Mouse (Mus musculus): ENCODE measurements around the gene Relb. TPM values are rescaled to one million over a fixed set of nuclear protein-coding genes. Genes with fewer than 3 reads are reported as not detected.

Relb gene
- total and polyA plus RNA-seq, 3 experiments: 1.2 to 2.0 (median 1.5) TPM

DNA sequence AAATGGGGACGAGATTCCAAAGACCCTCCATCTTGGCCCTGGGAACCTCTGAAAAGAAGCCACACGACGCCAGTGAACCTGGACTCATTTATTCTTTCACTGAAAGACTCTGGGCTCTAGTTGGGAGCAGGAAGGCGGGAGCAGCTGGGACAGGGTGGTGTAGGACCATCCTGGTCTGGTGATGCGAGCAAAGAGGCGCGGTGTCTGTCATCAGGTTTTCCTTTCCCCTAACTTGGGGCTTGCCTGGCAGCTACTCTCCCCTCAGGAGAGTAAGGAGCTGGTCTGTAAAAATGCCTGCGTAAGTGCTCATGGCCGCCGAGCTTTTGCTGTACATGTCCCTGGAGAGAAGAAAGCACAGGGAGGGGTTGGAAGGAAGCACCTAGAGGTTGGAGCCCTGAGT, 42.3 kb upstream of the Relb start:
- TF ChIP-seq GATA1 (IDR thresholded peaks at IDR 0.05; ENCODE audit: borderline replicate concordance, low read length): no peak
- no peak for TF ChIP-seq TAL1 (conservative IDR thresholded peaks at IDR 0.05; ENCODE audit: low read depth, low read length)
- TF ChIP-seq POLR2AphosphoS5 (IDR thresholded peaks at IDR 0.05; ENCODE audit: insufficient replicate concordance, low read depth, low read length): no peak
- TF ChIP-seq CTCF (IDR thresholded peaks at IDR 0.05; ENCODE audit: low read depth, low read length): no peak
- no peak for TF ChIP-seq GATA2 (IDR thresholded peaks at IDR 0.05; ENCODE audit: borderline replicate concordance, low read depth, low read length)
- H3K27me3 ChIP-seq (ENCODE audit: insufficient read depth, low read length): peaks cover 8% of the 10 kb centered on the region
- no peaks in the 10 kb centered on the region for H3K9me3 ChIP-seq (replicated peaks)
- no peak for DNase-seq (ENCODE audit: low spot score)
- H3K36me3 ChIP-seq (replicated peaks): no peaks in the 10 kb centered on the region
- ATAC-seq (ENCODE audit: extremely low read depth, insufficient number of reproducible peaks, low FRiP score, poor library complexity, severe bottlenecking): no peak
- peaks cover 31% of the 10 kb centered on the region for H3K4me1 ChIP-seq (ENCODE audit: insufficient read depth, low read depth, low read length)
- no peak overlapping the region for H3K4me3 ChIP-seq (ENCODE audit: low read depth, low read length)

DNA sequence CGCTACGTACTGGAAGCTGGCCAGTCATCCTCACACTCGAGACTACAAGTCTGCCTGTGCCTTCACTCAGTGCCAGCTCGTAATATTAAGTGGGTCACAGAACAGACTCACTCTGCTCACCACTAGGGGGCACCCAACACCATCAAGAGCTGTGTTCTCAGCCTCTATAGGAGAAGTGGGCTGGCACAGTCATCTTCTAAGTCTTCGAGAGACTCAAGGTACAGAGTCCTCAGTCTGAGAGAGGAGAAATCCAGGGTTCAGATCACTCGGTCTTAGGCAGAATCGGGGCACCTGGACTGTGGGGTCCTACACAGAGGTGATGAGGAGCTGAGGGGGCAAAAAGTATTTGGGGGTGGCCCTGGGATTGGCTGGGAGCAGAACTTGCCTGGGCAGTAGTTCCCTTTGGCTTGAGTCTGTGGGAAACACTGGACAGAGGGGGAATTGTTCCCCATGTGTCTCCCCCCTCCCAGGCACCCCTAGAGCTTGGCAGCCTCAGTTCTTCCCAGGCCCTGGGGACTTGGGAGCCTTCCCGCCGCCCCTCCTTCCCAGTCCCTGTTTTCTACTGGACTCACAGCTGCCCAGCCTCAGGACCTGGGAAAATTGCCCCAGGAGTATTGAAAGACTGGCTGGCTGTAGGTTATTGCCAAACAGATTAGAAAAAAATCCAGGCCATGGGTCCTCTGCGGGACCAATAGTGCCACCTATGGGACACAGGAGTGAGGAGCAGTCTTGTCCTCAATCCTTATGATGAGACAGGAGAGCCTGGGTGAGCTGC, 39.9 kb upstream of the Relb start:
- DNase-seq (ENCODE audit: low spot score) (peak; percentile 86), ATAC-seq (ENCODE audit: extremely low read depth, insufficient number of reproducible peaks, low FRiP score, poor library complexity, severe bottlenecking) (peak; percentile 47; the same call in 1 of the 2 replicates)
- no peak overlapping the region; the same call in 1 of the 2 replicates for H3K4me3 ChIP-seq (ENCODE audit: low read depth, low read length)

DNA sequence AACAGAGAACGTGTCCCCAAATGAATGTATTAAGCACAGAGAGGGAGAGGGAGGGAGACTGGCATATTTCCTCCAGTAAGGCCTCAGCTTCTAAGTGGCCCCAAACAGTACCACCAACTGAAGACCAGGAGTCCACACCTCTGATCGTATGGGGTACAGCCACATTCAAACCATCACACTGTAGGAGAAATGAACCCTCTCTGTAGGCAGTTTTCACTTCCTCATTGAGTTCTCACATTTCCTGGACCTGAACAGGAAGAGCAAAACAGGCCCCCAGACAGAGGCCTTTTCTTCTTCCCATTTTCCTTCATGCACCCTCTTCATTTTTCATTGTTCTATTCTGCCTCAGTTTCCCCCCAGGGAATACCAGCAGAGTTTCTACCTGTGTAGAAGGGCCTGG, 38.2 kb upstream of the Relb start:
- Histone ChIP-seq H3K9me3 (replicated peaks) (no peaks in the 10 kb centered on the region), H3K27me3 (ENCODE audit: insufficient read depth, low read length) (peaks cover 6% of the 10 kb centered on the region), H3K4me1 (ENCODE audit: insufficient read depth, low read depth, low read length) (peaks cover 45% of the 10 kb centered on the region), H3K36me3 (replicated peaks) (peaks cover 14% of the 10 kb centered on the region), H3K4me3 (ENCODE audit: low read depth, low read length) (no peak overlapping the region)
- ATAC-seq (ENCODE audit: extremely low read depth, insufficient number of reproducible peaks, low FRiP score, poor library complexity, severe bottlenecking): no peak
- no peak for TF ChIP-seq GATA1 (IDR thresholded peaks at IDR 0.05; ENCODE audit: borderline replicate concordance, low read length)
- TF ChIP-seq CTCF (IDR thresholded peaks at IDR 0.05; ENCODE audit: low read depth, low read length): no peak
- no peak for TF ChIP-seq POLR2AphosphoS5 (IDR thresholded peaks at IDR 0.05; ENCODE audit: insufficient replicate concordance, low read depth, low read length)
- no peak for TF ChIP-seq TAL1 (conservative IDR thresholded peaks at IDR 0.05; ENCODE audit: low read depth, low read length)
- TF ChIP-seq GATA2 (IDR thresholded peaks at IDR 0.05; ENCODE audit: borderline replicate concordance, low read depth, low read length): no peak
- DNase-seq (ENCODE audit: low spot score): no peak

More for the DNA sequence above, 39.9 kb upstream of the Relb start:
- no peaks in the 10 kb centered on the region for H3K36me3 ChIP-seq (replicated peaks)
- TF ChIP-seq POLR2AphosphoS5 (IDR thresholded peaks at IDR 0.05; ENCODE audit: insufficient replicate concordance, low read depth, low read length) (no peak), CTCF (IDR thresholded peaks at IDR 0.05; ENCODE audit: low read depth, low read length) (peak; percentile 75), GATA1 (IDR thresholded peaks at IDR 0.05; ENCODE audit: borderline replicate concordance, low read length) (no peak), TAL1 (conservative IDR thresholded peaks at IDR 0.05; ENCODE audit: low read depth, low read length) (no peak), GATA2 (IDR thresholded peaks at IDR 0.05; ENCODE audit: borderline replicate concordance, low read depth, low read length) (no peak)
- peaks cover 35% of the 10 kb centered on the region for H3K4me1 ChIP-seq (ENCODE audit: insufficient read depth, low read depth, low read length)
- H3K9me3 ChIP-seq (replicated peaks): no peaks in the 10 kb centered on the region
- H3K27me3 ChIP-seq (ENCODE audit: insufficient read depth, low read length): peaks cover 6% of the 10 kb centered on the region

DNA sequence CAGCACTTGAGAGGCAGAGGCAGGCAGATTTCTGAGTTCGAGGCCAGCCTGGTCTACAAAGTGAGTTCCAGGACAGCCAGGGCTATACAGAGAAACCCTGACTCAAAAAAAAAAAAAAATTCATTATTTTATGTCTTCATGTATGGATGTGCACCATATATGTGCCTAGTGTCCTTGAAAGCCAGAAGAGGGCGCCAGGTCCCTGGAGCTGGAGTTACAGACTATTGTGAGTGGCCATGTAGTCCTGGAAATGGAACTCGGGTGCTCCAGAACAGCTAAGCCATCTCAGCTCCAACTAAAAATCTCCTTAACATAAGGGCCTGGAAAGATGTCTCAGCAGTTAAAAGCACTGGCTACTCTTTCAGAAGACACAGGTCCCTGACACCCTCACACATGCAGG, 37.5 kb upstream of the Relb start:
- peaks cover 6% of the 10 kb centered on the region for H3K27me3 ChIP-seq (ENCODE audit: insufficient read depth, low read length)
- TF ChIP-seq POLR2AphosphoS5 (IDR thresholded peaks at IDR 0.05; ENCODE audit: insufficient replicate concordance, low read depth, low read length): no peak
- no peak for TF ChIP-seq TAL1 (conservative IDR thresholded peaks at IDR 0.05; ENCODE audit: low read depth, low read length)
- H3K9me3 ChIP-seq (replicated peaks): no peaks in the 10 kb centered on the region
- DNase-seq (ENCODE audit: low spot score) (no peak), ATAC-seq (ENCODE audit: extremely low read depth, insufficient number of reproducible peaks, low FRiP score, poor library complexity, severe bottlenecking) (no peak)
- H3K4me1 ChIP-seq (ENCODE audit: insufficient read depth, low read depth, low read length): peaks cover 52% of the 10 kb centered on the region
- H3K36me3 ChIP-seq (replicated peaks): peaks cover 21% of the 10 kb centered on the region
- H3K4me3 ChIP-seq (ENCODE audit: low read depth, low read length): no peak overlapping the region

DNA sequence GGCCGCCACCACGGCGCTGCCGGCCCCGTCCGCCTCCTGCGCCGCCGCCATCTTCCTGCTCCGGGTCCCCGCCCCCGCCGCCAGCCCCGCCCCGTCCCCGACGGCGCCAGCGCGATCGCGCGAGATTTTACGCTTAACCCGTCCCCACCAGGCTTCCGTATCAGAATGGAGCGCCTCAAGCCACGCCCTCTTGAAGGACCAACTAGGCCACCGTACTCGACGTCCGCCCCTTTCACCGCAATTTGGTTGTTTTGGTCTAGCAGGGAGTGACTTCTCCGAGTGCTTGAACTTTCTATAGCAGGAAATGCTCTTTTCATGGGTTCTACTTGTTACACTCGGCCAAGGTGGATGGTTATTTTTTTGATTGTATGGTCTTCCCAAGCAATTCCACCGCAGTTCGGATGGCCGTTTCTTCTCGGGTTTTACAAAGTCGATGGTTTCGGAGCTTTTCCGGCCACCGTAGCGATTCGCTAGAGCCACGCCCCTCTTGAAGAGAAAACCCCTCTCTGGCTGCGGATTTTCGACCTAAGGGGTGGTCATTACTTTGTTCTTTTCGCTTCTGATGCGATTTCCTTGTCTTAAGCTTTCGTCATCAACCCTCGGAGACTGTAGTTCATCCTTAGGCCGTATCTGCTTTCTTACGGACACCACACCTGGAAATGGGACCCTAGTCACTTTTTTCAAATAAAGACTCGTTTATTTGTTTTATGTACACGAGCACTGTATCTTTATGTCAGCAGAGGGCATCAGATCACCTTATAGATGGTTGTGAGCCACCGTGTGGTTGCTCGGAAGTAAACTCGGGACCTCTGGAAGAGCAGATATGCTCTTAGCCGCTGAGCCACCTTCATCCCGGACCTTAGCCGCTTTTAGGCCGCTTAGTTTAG, 36.0 kb upstream of the Relb start, which contains the start of gene Clptm1:
Gene Clptm1, minus strand, starts transcription at position 79 of the 887 bp plus-strand sequence.
- Histone ChIP-seq H3K36me3 (replicated peaks) (peaks cover 36% of the 10 kb centered on the region), H3K9me3 (replicated peaks) (no peaks in the 10 kb centered on the region), H3K4me3 (ENCODE audit: low read depth, low read length) (peak within 1 kb of the TSS; percentile 94), H3K4me1 (ENCODE audit: insufficient read depth, low read depth, low read length) (peaks cover 52% of the 10 kb centered on the region), H3K27me3 (ENCODE audit: insufficient read depth, low read length) (peaks cover 6% of the 10 kb centered on the region)
- TF ChIP-seq POLR2AphosphoS5 (IDR thresholded peaks at IDR 0.05; ENCODE audit: insufficient replicate concordance, low read depth, low read length) (no peak), GATA1 (IDR thresholded peaks at IDR 0.05; ENCODE audit: borderline replicate concordance, low read length) (no peak), CTCF (IDR thresholded peaks at IDR 0.05; ENCODE audit: low read depth, low read length) (no peak), GATA2 (IDR thresholded peaks at IDR 0.05; ENCODE audit: borderline replicate concordance, low read depth, low read length) (no peak), TAL1 (conservative IDR thresholded peaks at IDR 0.05; ENCODE audit: low read depth, low read length) (no peak)
- DNase-seq (ENCODE audit: low spot score) (peak; percentile 85), ATAC-seq (ENCODE audit: extremely low read depth, insufficient number of reproducible peaks, low FRiP score, poor library complexity, severe bottlenecking) (peak; percentile 73)

DNA sequence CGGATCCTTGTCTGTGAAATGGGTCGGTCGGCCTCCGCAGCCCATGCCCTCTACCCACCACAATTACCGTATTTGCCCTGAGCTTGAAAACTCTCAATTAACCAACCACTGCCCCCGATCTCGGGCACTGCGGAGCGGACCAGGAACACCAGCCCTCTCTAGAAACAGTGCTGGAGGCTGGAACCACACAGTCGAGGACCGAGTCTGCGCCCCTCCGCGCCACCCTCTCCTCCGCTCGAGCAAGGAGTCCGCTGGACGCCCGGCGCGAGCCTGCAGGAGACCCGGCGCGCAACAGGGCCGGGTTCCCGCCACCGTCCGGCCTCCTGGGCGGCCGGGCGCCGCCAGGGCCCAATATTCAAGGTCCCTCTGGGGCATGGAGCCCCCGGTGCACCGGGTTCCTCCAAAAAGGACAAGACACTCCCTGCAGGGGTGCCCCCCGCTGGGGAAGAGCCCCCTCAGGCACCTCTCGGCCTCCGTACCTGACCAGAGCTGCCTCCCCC, 35.3 kb upstream of the Relb start:
- peak overlapping the region; percentile 94 for H3K4me3 ChIP-seq (ENCODE audit: low read depth, low read length)
- peaks cover 43% of the 10 kb centered on the region for H3K36me3 ChIP-seq (replicated peaks)
- H3K4me1 ChIP-seq (ENCODE audit: insufficient read depth, low read depth, low read length): peaks cover 46% of the 10 kb centered on the region
- ATAC-seq (ENCODE audit: extremely low read depth, insufficient number of reproducible peaks, low FRiP score, poor library complexity, severe bottlenecking) (no peak), DNase-seq (ENCODE audit: low spot score) (no peak)
- H3K27me3 ChIP-seq (ENCODE audit: insufficient read depth, low read length): peaks cover 6% of the 10 kb centered on the region
- H3K9me3 ChIP-seq (replicated peaks): no peaks in the 10 kb centered on the region
- no peak for TF ChIP-seq CTCF (IDR thresholded peaks at IDR 0.05; ENCODE audit: low read depth, low read length)
- no peak for TF ChIP-seq POLR2AphosphoS5 (IDR thresholded peaks at IDR 0.05; ENCODE audit: insufficient replicate concordance, low read depth, low read length)
- TF ChIP-seq GATA1 (IDR thresholded peaks at IDR 0.05; ENCODE audit: borderline replicate concordance, low read length): no peak
- TF ChIP-seq GATA2 (IDR thresholded peaks at IDR 0.05; ENCODE audit: borderline replicate concordance, low read depth, low read length): no peak
- no peak for TF ChIP-seq TAL1 (conservative IDR thresholded peaks at IDR 0.05; ENCODE audit: low read depth, low read length)

All from G1E (cell line).